Mouse (Mus musculus): ENCODE results near the gene Ugt8a. TPM values are rescaled to one million over a fixed set of nuclear protein-coding genes. Genes with fewer than 3 reads are reported as not detected.

The Ugt8a gene
- polyA plus RNA-seq, 1 experiment from 2014 or later, result 5.0 TPM

DNA sequence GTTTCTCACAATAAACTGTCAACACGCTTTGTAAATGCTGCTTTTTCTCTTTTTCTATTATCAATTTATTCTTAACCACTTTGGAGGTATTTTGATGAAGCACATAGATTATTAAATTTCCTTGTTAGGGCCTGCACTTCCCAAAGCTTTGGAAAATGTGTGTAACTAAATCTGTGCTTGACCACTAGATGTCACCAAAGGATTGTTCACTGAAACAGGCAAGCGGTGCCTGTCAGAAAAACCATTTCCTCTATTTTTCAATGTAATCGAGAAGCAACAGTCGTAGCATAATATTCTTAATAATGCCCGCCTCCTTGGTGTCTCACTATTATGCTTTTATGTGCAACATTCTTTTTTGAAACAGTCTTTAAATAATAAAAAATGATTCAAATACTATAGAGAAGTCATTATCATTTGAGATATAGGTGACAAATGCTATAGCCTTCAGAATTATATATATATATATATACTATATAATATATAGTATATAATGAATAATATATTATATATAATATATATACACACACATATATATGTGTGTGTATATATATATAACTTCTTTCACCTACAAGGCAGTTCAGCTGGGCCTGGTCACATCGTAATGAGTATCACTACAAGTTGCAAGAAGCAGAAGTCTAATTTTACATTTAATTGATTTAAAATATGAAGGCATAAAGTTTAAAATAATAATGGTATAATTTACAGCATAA, 89.1 kb downstream of the Ugt8a start:
- Histone ChIP-seq H3K27ac (replicated peaks) (no peak overlapping the region), H3K4me2 (no peak overlapping the region), H3K4me1 (no peaks in the 10 kb centered on the region), H3K36me3 (no peaks in the 10 kb centered on the region), H3K27me3 (replicated peaks) (no peaks in the 10 kb centered on the region), H3K9me3 (replicated peaks) (no peaks in the 10 kb centered on the region), H3K9ac (replicated peaks) (no peak overlapping the region), H3K4me3 (replicated peaks) (no peak overlapping the region)
- ATAC-seq (ENCODE audit: low FRiP score), result no peak; the same call in 1 of the 2 replicates
- 24% methylated on average over 6 of the region's 6 CpGs for WGBS

GRCm38 (mm10) chr3:125828051-125828450, 110.4 kb downstream of the Ugt8a start:
- no peak for ATAC-seq (ENCODE audit: low FRiP score)
- H3K4me2 ChIP-seq, result no peak overlapping the region
- H3K4me1 ChIP-seq, result no peaks in the 10 kb centered on the region
- no peaks in the 10 kb centered on the region for H3K9me3 ChIP-seq (replicated peaks)
- H3K27ac ChIP-seq (replicated peaks), result no peak overlapping the region
- WGBS, result 83% methylated on average over 4 of the region's 4 CpGs
- H3K4me3 ChIP-seq (replicated peaks), result no peak overlapping the region
- no peak overlapping the region for H3K9ac ChIP-seq (replicated peaks)
- no peaks in the 10 kb centered on the region for H3K27me3 ChIP-seq (replicated peaks)
- no peaks in the 10 kb centered on the region for H3K36me3 ChIP-seq

DNA sequence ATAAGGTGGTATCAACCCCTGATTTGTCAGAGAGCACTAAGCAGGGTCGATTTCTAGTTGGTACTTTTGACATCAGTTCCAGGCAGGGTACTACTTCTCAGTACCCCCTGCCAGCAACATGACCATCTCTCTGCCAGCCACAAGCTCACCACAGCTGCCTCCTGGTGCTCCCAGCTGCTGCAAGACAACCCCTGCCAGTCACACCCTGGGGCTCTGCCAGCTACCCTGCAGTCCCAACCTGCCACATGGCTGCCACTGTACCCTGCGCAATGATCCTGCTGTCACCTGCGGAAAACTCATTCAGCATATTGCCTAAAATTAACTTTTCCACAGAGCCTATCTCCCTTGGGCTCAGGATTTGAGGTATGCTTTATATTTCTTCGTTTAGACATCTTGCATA, 111.2 kb downstream of the Ugt8a start:
- Histone ChIP-seq H3K27me3 (replicated peaks) (no peaks in the 10 kb centered on the region), H3K4me2 (no peak overlapping the region), H3K36me3 (no peaks in the 10 kb centered on the region), H3K4me3 (replicated peaks) (no peak overlapping the region), H3K9ac (replicated peaks) (no peak overlapping the region), H3K9me3 (replicated peaks) (no peaks in the 10 kb centered on the region), H3K4me1 (no peaks in the 10 kb centered on the region), H3K27ac (replicated peaks) (no peak overlapping the region)
- WGBS, result 71% methylated on average over 4 of the region's 4 CpGs
- no peak for ATAC-seq (ENCODE audit: low FRiP score)

- Histone ChIP-seq H3K36me3 (no peaks in the 10 kb centered on the region), H3K4me2 (no peak overlapping the region), H3K9ac (replicated peaks) (no peak overlapping the region), H3K27me3 (replicated peaks) (no peaks in the 10 kb centered on the region), H3K4me1 (no peaks in the 10 kb centered on the region), H3K27ac (replicated peaks) (no peak overlapping the region), H3K4me3 (replicated peaks) (no peak overlapping the region), H3K9me3 (replicated peaks) (no peaks in the 10 kb centered on the region)
- no peak for ATAC-seq (ENCODE audit: low FRiP score)
Measured at GRCm38 (mm10) chr3:125819741-125820140, 118.7 kb downstream of the Ugt8a start.
